Mouse (Mus musculus): ENCODE measurements around the gene Fnip1. TPM values are rescaled to one million over a fixed set of nuclear protein-coding genes. Genes with fewer than 3 reads are reported as not detected.

Fnip1 gene
- polyA plus RNA-seq, 1 experiment from 2014 or later = 13.0 TPM

DNA sequence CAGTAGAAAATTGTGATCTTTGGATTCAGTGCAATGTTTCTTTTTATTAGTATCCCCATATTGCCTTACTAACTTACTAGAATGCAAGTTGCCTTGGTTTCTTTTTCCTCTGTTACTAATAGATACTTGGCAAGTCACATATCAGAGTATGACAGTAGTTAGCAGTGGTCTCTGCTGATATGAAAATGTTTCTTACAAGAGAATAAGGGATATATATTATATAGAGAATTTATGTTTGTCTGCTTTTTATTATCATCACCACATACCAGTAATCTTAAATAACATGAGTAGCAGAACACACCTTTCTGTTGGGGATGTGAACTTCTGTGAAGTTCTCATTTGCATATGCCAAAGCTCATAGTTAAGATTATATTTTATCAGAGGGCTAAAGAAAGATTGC lies 104.4 kb downstream of the Fnip1 start:
- ATAC-seq (ENCODE audit: low FRiP score) = no peak
- Histone ChIP-seq H3K27ac (ENCODE audit: low read depth, low read length) (no peak overlapping the region), H3K36me3 (ENCODE audit: control insufficient read depth, insufficient read depth, low read length) (no peaks in the 10 kb centered on the region)

DNA sequence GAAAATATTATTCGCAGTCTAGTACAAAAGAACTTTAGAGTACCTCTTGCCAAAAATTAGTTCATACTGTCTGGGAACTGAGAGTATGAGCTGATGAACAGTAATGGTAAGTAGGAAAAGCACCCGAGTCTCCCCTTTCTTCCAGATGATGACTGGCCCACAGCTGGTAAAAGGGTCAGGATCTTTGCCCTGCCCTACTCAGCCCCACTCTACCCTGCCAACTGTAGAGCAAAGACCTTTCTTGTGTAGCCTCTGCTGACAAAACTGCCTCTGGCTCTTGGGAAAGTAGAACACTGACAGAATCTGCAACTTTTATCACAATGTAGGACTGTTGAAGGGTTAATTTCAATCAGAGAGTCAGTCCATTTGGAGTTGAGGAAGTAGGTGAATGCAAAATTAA lies 117.0 kb downstream of the Fnip1 start:
- no peak overlapping the region for H3K9ac ChIP-seq (ENCODE audit: low read length)
- no peaks in the 10 kb centered on the region for H3K4me1 ChIP-seq (ENCODE audit: control insufficient read depth, insufficient read depth, low read length)
- H3K4me3 ChIP-seq (ENCODE audit: low read depth, low read length) = no peak overlapping the region
- no peaks in the 10 kb centered on the region for H3K27me3 ChIP-seq (ENCODE audit: control insufficient read depth, insufficient read depth, low read length)
- H3K36me3 ChIP-seq (ENCODE audit: control insufficient read depth, insufficient read depth, low read length) = no peaks in the 10 kb centered on the region
- no peaks in the 10 kb centered on the region for H3K9me3 ChIP-seq (ENCODE audit: control insufficient read depth, low read length)
- ATAC-seq (ENCODE audit: low FRiP score) (no peak), DNase-seq (ENCODE audit: low spot score, missing footprints) (no peak)
- no peak overlapping the region for H3K4me2 ChIP-seq
- WGBS = 92% methylated on average over 2 of the region's 2 CpGs
- H3K27ac ChIP-seq (ENCODE audit: low read depth, low read length) = no peak overlapping the region

More for the DNA sequence above, 104.4 kb downstream of the Fnip1 start:
- no peak overlapping the region for H3K9ac ChIP-seq (ENCODE audit: low read length)
- H3K4me1 ChIP-seq (ENCODE audit: control insufficient read depth, insufficient read depth, low read length) = 0 out of 2 replicates have a peak, but pooled peaks cover 3% of the 10 kb centered on the region
- H3K27me3 ChIP-seq (ENCODE audit: control insufficient read depth, insufficient read depth, low read length) = no peaks in the 10 kb centered on the region
- no peak for DNase-seq (ENCODE audit: low spot score, missing footprints)
- H3K4me2 ChIP-seq = no peak overlapping the region
- no peak overlapping the region for H3K4me3 ChIP-seq (ENCODE audit: low read depth, low read length)
- H3K9me3 ChIP-seq (ENCODE audit: control insufficient read depth, low read length) = no peaks in the 10 kb centered on the region

DNA sequence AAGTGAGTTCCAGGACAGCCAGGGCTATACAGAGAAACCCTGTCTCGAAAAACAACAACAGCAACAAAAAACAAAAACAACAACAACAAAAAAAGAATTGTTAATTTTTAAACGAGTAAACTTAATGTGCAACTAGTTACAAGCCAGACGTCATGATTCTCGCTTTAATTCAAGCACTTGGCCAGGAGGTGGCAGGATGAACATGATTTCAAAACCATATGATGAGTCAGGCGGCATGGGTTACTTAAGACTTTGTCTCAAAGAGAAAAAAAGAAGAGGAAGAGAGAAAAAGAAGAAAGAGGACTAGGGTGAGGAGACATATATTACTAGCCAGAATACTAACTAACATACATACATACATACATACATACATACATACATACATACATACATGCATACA lies 124.8 kb downstream of the Fnip1 start:
- no peak for ATAC-seq (ENCODE audit: low FRiP score)
- Histone ChIP-seq H3K4me3 (ENCODE audit: low read depth, low read length) (no peak overlapping the region), H3K27me3 (ENCODE audit: control insufficient read depth, insufficient read depth, low read length) (no peaks in the 10 kb centered on the region), H3K9me3 (ENCODE audit: control insufficient read depth, low read length) (no peaks in the 10 kb centered on the region), H3K36me3 (ENCODE audit: control insufficient read depth, insufficient read depth, low read length) (no peaks in the 10 kb centered on the region), H3K4me1 (ENCODE audit: control insufficient read depth, insufficient read depth, low read length) (no peaks in the 10 kb centered on the region), H3K4me2 (no peak overlapping the region), H3K9ac (ENCODE audit: low read length) (no peak overlapping the region), H3K27ac (ENCODE audit: low read depth, low read length) (no peak overlapping the region)
- 92% methylated on average over 5 of the region's 5 CpGs for WGBS
- DNase-seq (ENCODE audit: low spot score, missing footprints) = no peak

Other genes with a start within 250 kb of the Fnip1 start
- gene Csf2, start 188.5 kb upstream of the Fnip1 start, polyA plus RNA-seq (2014; fragmentation: Nextera tagmentation; extraction: Ambion mirVana) = not detected in 2 replicates
- gene Il3, start 170.9 kb upstream of the Fnip1 start, polyA plus RNA-seq (2014; fragmentation: Nextera tagmentation; extraction: Ambion mirVana) = not detected in 2 replicates
- gene Acsl6, start 134.4 kb upstream of the Fnip1 start, polyA plus RNA-seq (2014; fragmentation: Nextera tagmentation; extraction: Ambion mirVana) = 20.4 and 22.4 TPM in 2 replicates
- gene Meikin, start 67.5 kb upstream of the Fnip1 start, polyA plus RNA-seq (2014; fragmentation: Nextera tagmentation; extraction: Ambion mirVana) = not detected in 2 replicates
- 24.9 and 27.9 TPM in 2 replicates for gene Rapgef6, start 84.6 kb downstream of the Fnip1 start, polyA plus RNA-seq (2014; fragmentation: Nextera tagmentation; extraction: Ambion mirVana)